Mouse (Mus musculus): ENCODE results near the gene Plek2.
"Not testable (repeated sequence)": the region's sequence is repeated elsewhere in the genome, so short reads cannot be mapped to it uniquely, and the experiment has no call there.

Plek2 gene

GRCm38 (mm10) chr12:78906707-78907162, at the start of gene Plek2:
Plek2 (minus strand) TSS chr12:78906964.
- peak; percentile 75 for ATAC-seq (ENCODE audit: insufficient number of reproducible peaks, low FRiP score, low TSS enrichment)

GRCm38 (mm10) chr12:78956405-78956804, 49.6 kb upstream of the Plek2 start:
- no peak for ATAC-seq (ENCODE audit: insufficient number of reproducible peaks, low FRiP score, low TSS enrichment)

DNA sequence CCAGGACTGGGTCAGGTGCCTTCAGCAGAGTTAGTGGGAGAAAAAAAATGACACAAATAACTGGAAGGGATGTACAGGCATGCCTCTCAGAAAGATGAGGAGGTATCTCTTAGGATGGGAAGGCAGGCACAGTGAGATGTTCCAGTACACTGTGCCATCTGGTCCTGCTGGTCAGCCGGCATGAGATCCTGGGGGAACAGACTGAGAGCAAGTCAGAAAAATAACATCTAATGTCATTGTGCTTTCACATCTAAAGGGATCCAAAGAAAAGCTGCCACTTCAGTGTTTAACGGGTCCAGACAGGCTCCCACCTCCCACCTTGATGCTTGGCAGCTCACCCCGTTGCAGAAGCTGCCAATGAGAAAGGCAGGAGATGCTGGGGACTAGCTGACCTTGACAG, 45.7 kb upstream of the Plek2 start:
- peak; percentile 96 for ATAC-seq (ENCODE audit: insufficient number of reproducible peaks, low FRiP score, low TSS enrichment)

- ATAC-seq (ENCODE audit: insufficient number of reproducible peaks, low FRiP score, low TSS enrichment), result peak; percentile 52
Observed at GRCm38 (mm10) chr12:78952053-78952452, 45.3 kb upstream of the Plek2 start.

- no peak for ATAC-seq (ENCODE audit: insufficient number of reproducible peaks, low FRiP score, low TSS enrichment)
Observed at GRCm38 (mm10) chr12:78947661-78948060, 40.9 kb upstream of the Plek2 start.

DNA sequence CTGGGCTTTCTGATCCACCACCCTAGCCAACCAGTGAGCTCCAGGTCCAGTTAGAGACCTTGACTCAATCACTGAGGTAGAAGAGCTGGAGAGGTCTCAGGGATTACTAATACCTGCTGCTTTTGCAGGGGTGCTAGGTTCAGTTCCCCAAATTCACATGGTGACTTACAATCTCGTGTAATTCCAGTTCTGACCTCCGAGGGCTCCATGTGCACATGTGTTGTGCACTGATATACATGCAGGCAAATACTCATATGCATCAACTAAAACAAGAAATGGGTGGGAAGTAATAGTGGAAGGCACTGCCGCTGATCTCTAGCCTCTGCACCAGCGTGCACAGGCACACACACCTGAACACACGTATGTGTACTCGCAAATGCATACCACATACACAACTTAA, 40.4 kb upstream of the Plek2 start:
- ATAC-seq (ENCODE audit: insufficient number of reproducible peaks, low FRiP score, low TSS enrichment), result no peak

- ATAC-seq (ENCODE audit: insufficient number of reproducible peaks, low FRiP score, low TSS enrichment), result no peak
Observed at GRCm38 (mm10) chr12:78942931-78943330, 36.2 kb upstream of the Plek2 start.

DNA sequence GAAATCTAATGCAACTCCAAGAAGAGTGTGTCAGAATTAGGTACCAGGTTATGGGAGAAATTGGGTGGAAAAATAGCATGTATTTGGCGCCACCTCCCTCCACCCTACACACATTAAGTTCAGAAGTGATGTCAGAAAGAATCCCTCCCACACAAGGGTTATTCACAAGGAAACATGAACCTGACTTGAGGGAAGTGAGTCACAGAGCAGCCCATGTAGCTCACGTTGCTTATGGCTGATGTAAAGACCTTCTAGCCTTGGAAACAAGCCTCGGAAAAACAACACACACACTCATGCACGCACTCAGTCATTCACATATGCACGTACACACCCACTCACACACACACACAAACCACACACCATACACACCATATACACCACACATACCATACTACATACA, 33.3 kb upstream of the Plek2 start:
- no peak for ATAC-seq (ENCODE audit: insufficient number of reproducible peaks, low FRiP score, low TSS enrichment)

DNA sequence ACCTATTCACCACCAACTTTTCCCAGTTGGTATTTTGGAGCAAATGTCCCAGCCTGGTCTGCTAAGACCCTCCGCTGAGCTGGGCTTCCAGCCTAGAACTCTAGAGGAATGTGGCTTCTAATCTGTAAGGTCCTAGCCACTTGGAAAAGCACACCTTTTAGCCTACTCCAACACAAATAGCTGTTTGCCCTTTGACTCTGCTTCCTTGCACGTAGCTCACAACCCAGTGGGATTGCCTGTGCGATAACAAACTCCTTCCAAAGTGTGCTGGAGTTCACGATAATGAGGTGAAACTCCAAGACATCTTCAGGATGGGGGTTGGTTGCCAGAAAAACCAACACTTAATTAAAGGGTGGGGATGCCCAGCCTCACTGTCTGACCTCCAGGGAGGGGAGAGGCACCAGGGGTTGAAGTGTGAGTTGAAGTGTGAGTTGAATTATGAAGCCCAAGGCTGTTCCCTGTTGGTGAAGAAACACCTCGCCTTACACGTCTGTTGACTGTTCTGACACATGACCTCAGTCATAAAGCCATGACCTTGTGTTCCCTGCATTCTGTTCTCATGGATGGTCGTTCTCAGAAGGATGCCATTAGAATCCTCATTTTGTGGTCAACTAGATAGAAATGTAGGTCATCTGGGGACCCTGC, 32.8 kb upstream of the Plek2 start:
- no peak for ATAC-seq (ENCODE audit: insufficient number of reproducible peaks, low FRiP score, low TSS enrichment)

DNA sequence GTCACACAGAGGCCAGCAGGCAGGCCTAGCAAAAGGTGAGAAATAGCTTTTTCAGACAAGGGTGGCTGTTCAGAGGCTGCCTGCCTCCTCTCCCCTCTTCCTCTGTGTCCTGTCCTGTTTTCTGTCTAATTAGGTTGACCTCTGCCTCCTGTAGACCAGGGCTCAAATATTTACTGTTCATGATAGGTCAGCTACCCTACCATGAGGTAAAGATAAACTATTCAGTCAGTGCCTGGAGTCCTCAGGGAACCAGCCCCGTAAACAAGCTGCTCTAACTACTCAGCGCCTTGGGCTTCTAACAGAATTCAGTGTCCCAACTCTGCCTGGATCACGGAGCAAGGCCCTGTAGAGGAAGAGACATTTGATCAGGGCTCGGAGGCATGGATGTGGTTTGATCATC, 29.7 kb upstream of the Plek2 start:
- ATAC-seq (ENCODE audit: insufficient number of reproducible peaks, low FRiP score, low TSS enrichment), result no peak

DNA sequence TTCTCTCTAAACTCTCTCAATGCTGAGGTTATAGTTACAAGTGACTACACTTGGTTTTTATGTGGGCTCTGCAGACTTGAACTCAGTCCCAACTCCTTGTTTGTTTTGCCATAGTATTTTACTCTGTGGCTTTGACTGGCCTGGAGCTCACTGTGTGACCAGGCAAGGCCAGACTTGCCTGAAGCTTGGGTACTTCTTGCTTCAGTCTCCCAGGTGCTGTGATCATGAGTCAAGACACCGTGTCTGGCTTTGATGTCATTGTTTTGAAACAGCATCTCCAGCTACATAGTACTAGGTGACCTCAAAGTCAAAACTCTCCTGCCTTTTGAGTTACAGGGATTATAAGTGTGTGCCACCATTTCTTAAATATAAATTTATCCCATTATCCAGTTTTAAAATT, 23.1 kb upstream of the Plek2 start:
- ATAC-seq (ENCODE audit: insufficient number of reproducible peaks, low FRiP score, low TSS enrichment), result no peak

- no peak for ATAC-seq (ENCODE audit: insufficient number of reproducible peaks, low FRiP score, low TSS enrichment)
Observed at GRCm38 (mm10) chr12:78927287-78927686, 20.5 kb upstream of the Plek2 start.

DNA sequence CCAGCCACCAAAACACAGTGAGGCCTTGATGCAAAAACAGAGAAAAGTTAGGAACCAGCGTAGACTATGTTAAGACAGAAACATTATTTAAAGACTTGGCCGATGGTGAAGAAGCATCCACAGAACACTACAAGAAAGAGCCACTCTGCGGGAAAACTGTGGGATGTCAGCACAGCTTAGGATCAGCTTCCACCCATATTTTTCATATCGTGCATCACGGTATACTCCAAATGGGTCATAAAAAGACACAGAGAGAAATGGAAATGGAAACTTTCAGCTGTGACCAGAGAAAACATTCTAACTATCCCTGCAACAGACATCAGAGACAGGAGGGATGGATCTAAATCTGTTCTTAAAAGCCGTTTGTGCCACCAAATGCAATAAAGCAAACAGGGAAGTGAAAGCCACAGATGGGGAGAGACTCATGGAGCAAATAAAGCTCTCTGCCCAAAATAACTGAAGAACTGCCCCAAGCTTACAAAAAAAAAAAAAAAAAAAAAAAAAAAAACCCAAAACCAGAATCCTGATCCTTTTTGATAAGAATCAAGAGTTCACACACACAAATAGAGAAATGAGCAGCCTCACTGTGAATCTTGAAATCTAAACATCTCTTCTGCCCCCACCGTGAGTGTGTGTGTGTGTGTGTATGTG, 16.9 kb upstream of the Plek2 start:
- ATAC-seq (ENCODE audit: insufficient number of reproducible peaks, low FRiP score, low TSS enrichment), result no peak

- ATAC-seq (ENCODE audit: insufficient number of reproducible peaks, low FRiP score, low TSS enrichment), result not testable (repeated sequence)
Observed at GRCm38 (mm10) chr12:78922977-78923376, 16.2 kb upstream of the Plek2 start.

DNA sequence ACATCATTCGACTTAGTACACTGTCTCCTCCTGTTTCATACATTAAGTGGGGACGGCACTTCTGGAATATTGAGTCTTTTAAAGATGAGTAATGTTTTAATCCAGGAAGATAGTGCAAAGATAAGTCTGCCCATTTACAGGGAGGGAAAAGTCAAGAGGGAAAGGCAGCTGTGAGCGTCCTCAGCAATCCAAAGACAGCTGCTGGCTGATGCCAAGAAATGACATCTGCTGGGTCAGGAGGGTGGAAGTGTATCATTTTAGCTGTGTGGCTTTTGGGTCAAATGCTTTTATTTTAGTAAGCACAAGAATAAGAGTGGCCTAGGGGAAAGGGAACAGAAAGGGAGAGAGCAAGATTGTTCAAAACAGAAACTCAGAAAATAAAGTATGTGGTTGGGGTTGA, 15.3 kb upstream of the Plek2 start:
- no peak for ATAC-seq (ENCODE audit: insufficient number of reproducible peaks, low FRiP score, low TSS enrichment)

DNA sequence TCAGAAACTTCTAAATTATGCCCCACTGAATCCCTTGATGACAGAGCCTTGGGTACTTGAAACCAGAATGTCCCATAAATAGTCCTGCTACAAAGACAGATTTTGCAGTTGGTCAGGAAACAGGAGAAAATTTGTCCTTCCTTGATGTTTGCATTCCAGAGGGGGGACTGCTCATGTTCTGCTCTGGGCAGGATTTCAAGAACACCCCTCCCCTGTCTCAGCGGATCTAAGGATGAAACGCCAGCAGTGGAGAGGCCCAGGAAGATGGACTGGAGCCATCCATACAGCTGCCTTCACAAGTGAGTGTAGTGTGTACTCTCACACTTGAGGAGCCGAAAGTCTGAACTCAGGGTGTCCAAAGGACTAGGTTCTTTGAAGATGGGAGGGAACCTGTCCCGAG, 14.7 kb upstream of the Plek2 start:
- ATAC-seq (ENCODE audit: insufficient number of reproducible peaks, low FRiP score, low TSS enrichment), result no peak

DNA sequence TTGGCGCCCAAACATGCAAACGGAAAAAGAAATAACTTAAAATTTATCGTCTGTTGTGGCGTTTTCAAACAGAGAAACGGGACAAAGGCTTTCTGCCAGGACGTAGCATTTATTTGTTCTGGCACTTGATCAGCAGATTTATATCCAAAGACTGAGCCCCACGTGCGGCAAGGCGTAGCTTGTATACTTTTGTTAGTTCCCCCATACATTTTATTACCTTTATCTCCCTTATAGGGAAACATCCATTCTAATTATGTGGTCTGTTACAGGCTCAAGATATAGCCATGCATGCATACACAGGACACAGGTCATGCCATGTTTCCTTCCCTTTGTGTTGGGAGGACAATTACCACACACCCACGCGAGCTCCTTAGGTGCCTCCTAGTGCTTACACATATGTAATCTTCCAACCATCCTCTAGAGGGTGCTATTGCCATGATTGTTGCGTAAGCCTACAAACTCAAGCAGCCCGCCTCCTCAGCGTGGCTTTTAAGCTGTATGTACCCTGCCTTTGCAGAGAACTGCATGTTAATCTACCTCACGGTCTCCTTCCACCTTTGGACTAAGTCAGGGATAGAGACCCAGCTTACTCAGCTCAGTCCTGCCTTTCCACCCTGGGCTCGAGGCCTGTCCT, 12.4 kb upstream of the Plek2 start:
- peak; percentile 87 for ATAC-seq (ENCODE audit: insufficient number of reproducible peaks, low FRiP score, low TSS enrichment)

DNA sequence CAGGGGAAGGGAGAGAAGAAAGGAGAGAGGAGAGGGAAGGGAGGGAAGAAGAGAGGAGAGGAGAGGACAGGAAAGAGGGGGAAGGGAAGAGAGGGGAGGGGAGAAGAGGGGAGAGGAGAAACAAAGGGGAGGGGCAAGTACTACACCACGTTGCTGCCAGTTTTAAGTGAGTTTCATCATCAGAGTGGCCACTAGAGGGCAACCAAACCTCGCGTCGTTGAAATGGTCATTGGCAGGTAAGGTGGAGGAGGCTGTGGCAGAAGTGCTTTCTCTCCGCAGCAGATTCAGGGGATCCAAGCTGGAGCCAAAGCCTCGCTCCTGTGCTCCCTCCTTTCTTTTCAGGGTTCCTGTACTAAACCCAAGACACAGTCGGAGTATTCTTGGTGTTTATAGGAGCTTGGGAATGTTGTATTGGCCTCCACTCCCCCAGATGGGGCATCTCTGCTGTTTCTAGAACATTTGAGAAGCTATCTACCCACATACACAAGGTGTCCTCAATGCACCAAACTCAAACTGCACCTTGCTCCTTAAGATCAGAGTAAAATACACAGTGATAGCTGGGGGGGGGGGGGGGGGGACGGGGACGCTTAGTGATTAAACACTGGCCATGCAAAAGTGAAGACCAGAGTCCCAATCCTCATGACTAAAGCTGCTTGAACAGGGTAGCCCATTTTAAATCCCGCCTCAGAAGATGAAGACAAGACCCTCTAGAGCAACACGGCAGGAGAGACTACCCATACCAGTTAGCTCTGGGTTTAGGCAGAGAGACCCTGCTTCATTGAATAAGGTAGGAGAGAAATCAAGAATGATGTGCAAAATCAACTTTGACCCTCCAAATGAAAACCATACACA, 11.7 kb upstream of the Plek2 start:
- peak; percentile 78 for ATAC-seq (ENCODE audit: insufficient number of reproducible peaks, low FRiP score, low TSS enrichment)

DNA sequence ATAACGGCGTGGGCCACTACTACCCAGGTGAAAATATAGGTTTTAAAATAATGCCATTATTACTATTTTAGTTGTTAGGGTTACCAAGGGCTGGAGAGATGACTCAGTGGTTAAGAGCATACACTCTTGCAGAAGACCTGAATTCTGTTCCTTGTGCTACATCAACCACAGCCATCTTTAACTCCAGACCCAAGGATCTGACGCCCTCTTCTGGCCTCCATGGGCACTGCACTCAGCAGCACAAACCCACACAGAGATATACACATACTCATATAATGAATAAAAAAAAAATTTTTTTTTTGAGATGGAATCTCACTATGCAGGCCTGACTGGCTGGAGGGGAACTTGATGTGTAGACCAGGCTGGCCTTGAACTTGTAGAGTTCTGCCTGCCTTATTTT, 9.5 kb upstream of the Plek2 start:
- ATAC-seq (ENCODE audit: insufficient number of reproducible peaks, low FRiP score, low TSS enrichment), result no peak

- no peak for ATAC-seq (ENCODE audit: insufficient number of reproducible peaks, low FRiP score, low TSS enrichment)
Observed at GRCm38 (mm10) chr12:78915561-78915960, 8.8 kb upstream of the Plek2 start.

DNA sequence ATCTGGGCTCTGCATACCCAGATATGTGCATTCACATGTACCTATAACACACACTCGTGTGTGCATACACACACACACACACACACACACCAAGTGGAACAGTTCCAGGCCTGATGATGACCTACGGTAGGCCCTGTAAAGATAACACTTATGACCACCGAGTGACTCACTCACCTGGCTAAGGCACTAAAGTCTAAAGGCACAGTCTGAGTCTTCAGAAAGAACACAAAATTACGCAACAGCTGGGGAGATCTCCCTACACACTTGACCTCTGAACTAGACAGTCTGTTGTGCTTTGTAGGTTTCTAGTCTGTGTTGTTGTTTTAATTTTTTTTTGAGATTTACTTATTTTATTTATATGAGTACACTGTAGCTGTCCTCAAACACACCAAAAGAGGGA, 7.7 kb upstream of the Plek2 start:
- ATAC-seq (ENCODE audit: insufficient number of reproducible peaks, low FRiP score, low TSS enrichment), result no peak
